Mouse (Mus musculus): ENCODE measurements at regions not wholly inside any gene's neighbourhood (a gene's known extent, or its start where the extent isn't known, plus 50 kb on each side); places are given as distances from the start of the nearest gene placed in this dataset.

DNA sequence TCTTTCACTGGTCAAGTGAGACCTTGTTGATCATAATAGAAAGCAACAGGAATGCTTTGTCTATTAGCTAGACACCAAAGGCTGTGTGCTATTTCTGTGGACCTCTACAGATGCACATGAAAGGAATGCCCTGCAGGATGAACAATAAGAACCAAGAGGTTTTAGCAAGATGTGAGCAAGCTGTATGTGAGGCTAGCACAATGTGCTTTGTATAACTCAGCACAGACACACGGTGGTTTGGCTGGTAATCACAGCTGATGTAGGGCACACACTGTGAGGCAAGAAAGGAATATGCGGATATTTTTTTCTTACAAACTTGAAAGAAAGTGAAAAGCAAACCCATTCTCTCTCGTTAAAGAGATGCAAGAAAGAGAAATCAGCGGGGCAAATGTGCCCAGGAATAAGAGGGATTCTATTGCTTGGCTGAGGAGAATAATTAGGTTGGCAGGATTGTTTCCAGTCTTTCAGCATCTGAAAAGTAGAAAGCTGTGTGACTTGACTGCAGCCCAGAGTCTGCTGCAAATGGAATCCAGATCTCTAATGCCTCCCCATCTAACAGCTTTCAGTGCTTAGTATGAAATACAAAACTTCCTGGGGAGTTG is 2476.1 kb upstream of the Gm6569 start:
- no peak for DNase-seq (ENCODE audit: extremely low read depth, low read depth, low spot score)

- no peak for DNase-seq (ENCODE audit: extremely low read depth, low read depth, low spot score)
Observed at GRCm38 (mm10) chr15:71375775-71376174, 2458.6 kb upstream of the Gm6569 start.

Measured in fat pad, adult 2 months (tissue).